Mouse (Mus musculus) myocyte (in vitro differentiated cells): ENCODE data around the gene Heatr5a. TPM values are rescaled to one million over a fixed set of nuclear protein-coding genes. Genes with fewer than 3 reads are reported as not detected.

Experiments
- H3K27me3 ChIP-seq: one replicate; pipeline ENCODE4 v1.6.1; 2011; ENCODE audit not compliant: control insufficient read depth, insufficient read depth, insufficient read length
- H3K36me3 ChIP-seq: one replicate; pipeline ENCODE4 v1.6.1; 2011; ENCODE audit not compliant: control insufficient read depth, insufficient read depth
- H3K4me2 ChIP-seq: one replicate; pipeline ENCODE4 v1.6.1; 2011; ENCODE audit warnings: low read depth, control low read depth
- H3K4me3 ChIP-seq: one replicate; pipeline ENCODE4 v1.5.1; 2011; ENCODE audit warnings: mild to moderate bottlenecking, control low read depth, moderate library complexity
- H3K79me2 ChIP-seq: one replicate; pipeline ENCODE4 v1.6.1; 2011; ENCODE audit not compliant: control insufficient read depth, insufficient read depth
- H3ac ChIP-seq: one replicate; pipeline ENCODE4 v1.6.1; 2011; ENCODE audit not compliant: control insufficient read depth, insufficient read length
- CEBPB ChIP-seq: IDR thresholded peaks from 2 replicates; pipeline ENCODE4 v1.6.1; 2011; ENCODE audit warnings: mild to moderate bottlenecking, moderate library complexity; ENCODE audit not compliant: poor library complexity, insufficient read depth, severe bottlenecking
- E2F4 ChIP-seq: IDR thresholded peaks from one replicate; pipeline ENCODE4 v1.6.1; 2011; ENCODE audit warnings: mild to moderate bottlenecking, control low read depth, moderate library complexity; ENCODE audit not compliant: insufficient read depth
- MAX ChIP-seq: IDR thresholded peaks from one replicate; pipeline ENCODE4 v1.6.1; 2011; ENCODE audit warnings: low read depth, mild to moderate bottlenecking, control low read depth
- MYOD1 ChIP-seq, 3 experiments: IDR thresholded peaks; one replicate each; pipeline ENCODE4 v1.6.1; 2011; ENCODE audit warnings: control low read depth in 2 of 3, low read depth in 2 of 3, mild to moderate bottlenecking in 2 of 3, moderate library complexity in 1 of 3; ENCODE audit not compliant: insufficient read length in 2 of 3, control insufficient read depth in 1 of 3
- MYOG ChIP-seq, 3 experiments: IDR thresholded peaks; one replicate each; pipeline ENCODE4 v1.6.1; 2011; ENCODE audit warnings: control low read depth in 2 of 3, low read depth in 2 of 3, mild to moderate bottlenecking in 2 of 3; ENCODE audit not compliant: insufficient read length in 2 of 3, control insufficient read depth in 1 of 3, insufficient read depth in 1 of 3
- POLR2A ChIP-seq: IDR thresholded peaks from one replicate; pipeline ENCODE4 v1.6.1; 2011; ENCODE audit warnings: low read depth, mild to moderate bottlenecking, control low read depth, moderate library complexity; ENCODE audit not compliant: insufficient read length
- POLR2AphosphoS2 ChIP-seq: IDR thresholded peaks from one replicate; pipeline ENCODE4 v1.6.1; 2011; ENCODE audit warnings: low read depth, control low read depth; ENCODE audit not compliant: insufficient read length
- REST ChIP-seq: IDR thresholded peaks from one replicate; pipeline ENCODE4 v1.6.1; 2011; ENCODE audit warnings: mild to moderate bottlenecking, control low read depth, moderate library complexity; ENCODE audit not compliant: insufficient read depth, insufficient read length
- SRF ChIP-seq: IDR thresholded peaks from one replicate; pipeline ENCODE4 v1.6.1; 2011; ENCODE audit warnings: low read depth; ENCODE audit not compliant: control insufficient read depth, insufficient read length
- TCF12 ChIP-seq: IDR thresholded peaks from one replicate; pipeline ENCODE4 v1.6.1; 2011; ENCODE audit warnings: mild to moderate bottlenecking, control low read depth; ENCODE audit not compliant: poor library complexity, insufficient read depth, severe bottlenecking
- TCF3 ChIP-seq: IDR thresholded peaks from one replicate; pipeline ENCODE4 v1.6.1; 2011; ENCODE audit warnings: low read depth, control low read depth; ENCODE audit not compliant: insufficient read length
- USF1 ChIP-seq: IDR thresholded peaks from one replicate; pipeline ENCODE4 v1.6.1; 2011; ENCODE audit warnings: low read depth, mild to moderate bottlenecking, control low read depth, moderate library complexity
- polyA plus RNA-seq: library from polyadenylated mRNA; unstranded; fragments of >200 nt; fragmentation: generic; extraction: Trizol; gene quantifications from one replicate; pipeline ENCODE4 v1.2.1, GENCODE M21; 2012; ENCODE audit warnings: missing spikeins

Gene Heatr5a
- polyA plus RNA-seq, 1 experiment: 10.3 TPM

- Histone ChIP-seq H3K4me3 (peak overlapping the region; percentile 29), H3ac (no peak overlapping the region), H3K79me2 (no peaks in the 10 kb centered on the region), H3K36me3 (no peaks in the 10 kb centered on the region), H3K27me3 (no peaks in the 10 kb centered on the region), H3K4me2 (peak overlapping the region; percentile 69)
- no peak for TF ChIP-seq POLR2AphosphoS2
- no peak for TF ChIP-seq TCF3
- no peak for TF ChIP-seq MAX
- TF ChIP-seq CEBPB: no peak
- TF ChIP-seq REST: no peak
- no peak for TF ChIP-seq MYOG (IDR thresholded peaks at IDR 0.05; ENCODE audit: control insufficient read depth in 1 of 3, insufficient read depth in 1 of 3, insufficient read length in 2 of 3, low read depth in 2 of 3)
- no peak for TF ChIP-seq USF1
- TF ChIP-seq POLR2A: no peak
- no peak for TF ChIP-seq E2F4
- TF ChIP-seq MYOD1 (IDR thresholded peaks at IDR 0.05; ENCODE audit: control insufficient read depth in 1 of 3, insufficient read length in 2 of 3, low read depth in 2 of 3): no peak
- no peak for TF ChIP-seq SRF
- no peak for TF ChIP-seq TCF12
These were observed 125.9 kb downstream of the Heatr5a start for GRCm38 (mm10) chr12:51845261-51845660.

GRCm38 (mm10) chr12:51844771-51845256 lies 126.3 kb downstream of the Heatr5a start:
- peak overlapping the region; percentile 69 for H3K4me2 ChIP-seq
- TF ChIP-seq REST (no peak), CEBPB (peak; percentile 75; the same call in 1 of the 2 replicates), MAX (no peak), POLR2A (peak; percentile 57), TCF3 (no peak), E2F4 (no peak), MYOD1 (IDR thresholded peaks at IDR 0.05; ENCODE audit: control insufficient read depth in 1 of 3, insufficient read length in 2 of 3, low read depth in 2 of 3) (no peak), TCF12 (no peak), SRF (no peak), POLR2AphosphoS2 (peak; percentile 66), MYOG (IDR thresholded peaks at IDR 0.05; ENCODE audit: control insufficient read depth in 1 of 3, insufficient read depth in 1 of 3, insufficient read length in 2 of 3, low read depth in 2 of 3) (no peak), USF1 (no peak)
- no peak overlapping the region for H3ac ChIP-seq
- peak overlapping the region; percentile 29 for H3K4me3 ChIP-seq
- no peaks in the 10 kb centered on the region for H3K27me3 ChIP-seq
- no peaks in the 10 kb centered on the region for H3K79me2 ChIP-seq
- no peaks in the 10 kb centered on the region for H3K36me3 ChIP-seq

GRCm38 (mm10) chr12:51843576-51844520 lies 127.3 kb downstream of the Heatr5a start:
- Histone ChIP-seq H3K79me2 (no peaks in the 10 kb centered on the region), H3K4me3 (peak overlapping the region; percentile 29), H3K4me2 (peak overlapping the region; percentile 69), H3K36me3 (no peaks in the 10 kb centered on the region), H3ac (no peak overlapping the region), H3K27me3 (no peaks in the 10 kb centered on the region)
- TF ChIP-seq POLR2AphosphoS2: no peak
- TF ChIP-seq SRF: no peak
- TF ChIP-seq MYOD1 (IDR thresholded peaks at IDR 0.05; ENCODE audit: control insufficient read depth in 1 of 3, insufficient read length in 2 of 3, low read depth in 2 of 3): no peak
- no peak for TF ChIP-seq MYOG (IDR thresholded peaks at IDR 0.05; ENCODE audit: control insufficient read depth in 1 of 3, insufficient read depth in 1 of 3, insufficient read length in 2 of 3, low read depth in 2 of 3)
- TF ChIP-seq E2F4: no peak
- no peak for TF ChIP-seq MAX
- no peak for TF ChIP-seq TCF12
- no peak for TF ChIP-seq USF1
- TF ChIP-seq REST: no peak
- no peak for TF ChIP-seq TCF3
- TF ChIP-seq POLR2A: no peak
- TF ChIP-seq CEBPB: no peak

- TF ChIP-seq POLR2A (no peak), REST (no peak), E2F4 (no peak)
- no peak overlapping the region for H3ac ChIP-seq
These were observed 128.8 kb downstream of the Heatr5a start for GRCm38 (mm10) chr12:51842081-51842864.

More at GRCm38 (mm10) chr12:51842081-51842864, 128.8 kb downstream of the Heatr5a start:
- Histone ChIP-seq H3K79me2 (no peaks in the 10 kb centered on the region), H3K4me2 (no peak overlapping the region), H3K4me3 (no peak overlapping the region), H3K36me3 (no peaks in the 10 kb centered on the region), H3K27me3 (no peaks in the 10 kb centered on the region)
